Mouse (Mus musculus) adrenal gland, postnatal 14 days (tissue): ENCODE results near the gene Polr1d. TPM values are rescaled to one million over a fixed set of nuclear protein-coding genes. Genes with fewer than 3 reads are reported as not detected.

Experiments
- DNase-seq: peaks from one replicate; pipeline ENCODE4 v3.0.0; 2021; ENCODE audit warnings: mixed read lengths
- total RNA-seq: library from RNA; stranded (reverse); gene quantifications from 2 replicates; pipeline ENCODE4 v1.2.3, GENCODE M21; 2021

Gene Polr1d
- total RNA-seq, 1 experiment from 2014 or later = 137 TPM

DNA sequence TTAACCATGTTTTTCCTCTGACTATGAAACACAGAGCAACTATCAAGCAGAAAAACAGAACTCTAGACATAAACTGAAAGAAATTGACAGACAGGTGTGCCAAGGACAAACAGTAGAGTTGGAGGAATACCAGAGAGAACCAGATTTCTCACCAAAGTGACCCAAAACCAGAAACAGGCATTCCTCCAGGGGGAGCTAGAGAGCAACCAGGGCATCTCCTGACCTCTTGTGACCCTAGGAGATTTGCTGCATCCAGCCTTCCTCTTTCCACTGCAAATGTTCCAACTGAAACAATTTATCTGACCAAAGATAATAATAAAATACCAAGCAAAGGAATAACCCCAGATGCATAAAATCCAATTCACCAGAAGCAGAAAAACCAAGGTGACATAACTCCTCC lies 70.5 kb downstream of the Polr1d start:
- DNase-seq = no peak

DNA sequence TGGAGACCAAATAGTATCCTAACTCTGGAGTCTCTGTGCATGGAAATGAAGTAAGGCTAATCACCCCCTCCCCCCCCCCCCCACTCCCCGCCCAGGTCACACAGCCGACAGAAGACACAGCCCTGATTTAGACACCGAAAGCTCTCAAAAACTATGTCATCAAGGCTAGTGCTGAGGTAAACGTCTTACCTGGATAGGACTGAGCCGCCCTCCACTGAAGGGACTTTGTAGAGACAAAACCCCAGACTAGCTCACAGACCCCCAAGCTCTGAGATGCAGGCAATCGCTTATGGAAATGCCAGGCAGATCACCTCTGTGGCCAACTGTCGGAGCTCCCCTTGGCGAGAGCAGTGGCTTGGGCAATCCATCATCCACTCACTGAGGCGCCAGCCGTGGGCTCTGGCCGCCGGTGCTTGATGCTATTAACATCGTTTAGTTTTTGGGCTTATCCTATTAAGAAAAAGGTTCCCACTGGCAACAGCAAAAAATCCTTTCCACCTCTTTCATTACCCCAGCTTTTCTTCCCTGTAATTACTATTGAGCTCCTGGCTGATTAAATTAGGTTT lies 78.0 kb downstream of the Polr1d start:
- DNase-seq = no peak

DNA sequence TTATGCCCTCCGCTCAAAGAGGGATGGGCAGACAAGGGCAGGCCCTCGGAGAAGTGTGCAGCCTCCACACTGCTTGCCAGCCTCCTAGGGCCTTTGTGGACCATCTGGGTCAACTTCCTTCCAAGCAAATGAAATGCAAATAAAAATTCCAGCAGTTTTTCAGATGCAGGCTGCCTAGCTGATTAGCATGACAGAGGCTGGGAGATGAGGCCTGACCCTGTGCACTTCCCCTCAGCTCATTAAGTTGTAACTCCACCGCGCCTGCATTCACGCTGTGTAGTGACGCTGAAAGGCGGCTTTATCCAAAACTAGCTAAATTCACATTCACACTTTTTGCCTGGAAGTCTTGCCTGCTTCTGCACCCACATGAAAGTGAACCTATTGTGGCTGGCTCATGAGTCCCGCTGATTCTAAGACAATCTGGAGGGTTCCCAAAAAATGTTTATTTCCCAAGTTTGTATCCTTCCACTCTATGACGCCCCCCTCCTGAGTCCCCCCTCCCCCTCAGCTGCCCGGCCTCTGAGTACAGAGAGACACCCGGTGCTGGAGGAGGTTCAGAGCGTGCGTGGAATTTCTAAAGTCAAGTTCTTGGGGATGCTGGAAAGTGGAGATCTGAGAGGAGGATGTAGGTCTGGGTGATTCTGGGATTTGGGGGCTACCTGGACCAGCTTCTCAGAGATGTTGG lies 78.7 kb downstream of the Polr1d start:
- no peak for DNase-seq

GRCm38 (mm10) chr5:147156376-147156775 lies 79.5 kb downstream of the Polr1d start:
- DNase-seq = no peak

DNA sequence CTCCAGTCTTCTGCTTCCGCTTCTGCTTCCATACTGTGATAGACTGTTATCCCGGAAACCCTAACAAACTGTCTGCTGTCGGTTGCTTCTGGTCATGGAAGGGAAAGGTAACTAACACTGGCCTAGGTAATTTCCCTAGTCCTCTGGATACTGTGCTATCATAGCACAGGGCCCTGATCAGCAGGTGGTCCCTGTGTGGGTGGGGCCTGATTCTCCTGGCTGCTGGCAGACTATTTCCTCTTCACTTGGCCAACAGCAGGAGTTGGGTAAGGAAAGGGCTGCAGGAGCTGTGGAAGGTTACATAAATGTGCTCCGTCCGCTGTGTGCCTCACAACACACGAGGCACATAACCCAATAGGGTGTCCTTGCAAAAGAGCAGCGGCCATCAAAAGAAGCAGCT lies 80.6 kb downstream of the Polr1d start:
- DNase-seq = no peak

DNA sequence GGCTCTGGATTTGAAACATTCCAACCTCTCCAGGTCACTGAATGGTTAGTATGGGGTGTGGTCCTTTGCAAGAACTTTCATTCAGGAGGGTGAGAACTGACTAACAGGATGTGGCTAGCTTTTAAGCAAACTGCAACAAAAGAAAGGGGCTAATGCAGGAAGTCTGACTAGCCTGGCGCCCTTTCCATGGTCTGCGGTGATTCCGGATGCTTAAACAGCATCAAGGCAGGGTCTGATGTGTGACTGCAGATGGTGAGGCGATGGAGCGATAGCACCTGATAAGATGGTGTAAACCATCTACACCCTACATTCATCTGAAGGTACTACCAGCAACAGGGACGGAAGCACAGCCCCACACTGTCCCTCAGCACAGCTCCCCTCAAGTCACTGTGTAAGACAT lies 82.5 kb downstream of the Polr1d start:
- no peak for DNase-seq

- no peak for DNase-seq
Measured at GRCm38 (mm10) chr5:147159792-147160191, 82.9 kb downstream of the Polr1d start.

Other genes with a start within 250 kb of the Polr1d start
- 347 and 433 TPM in 2 replicates for gene Rpl21, start 244.2 kb upstream of the Polr1d start, total RNA-seq
- 8.4 and 8.7 TPM in 2 replicates for gene Rasl11a, start 232.0 kb upstream of the Polr1d start, total RNA-seq
- gene Gtf3a, start 128.4 kb upstream of the Polr1d start, total RNA-seq = 32.3 and 34.8 TPM in 2 replicates
- gene Mtif3, start 113.2 kb upstream of the Polr1d start, total RNA-seq = 28.5 and 31.7 TPM in 2 replicates
- 18.5 and 18.8 TPM in 2 replicates for gene Lnx2, start 464 bp upstream of the Polr1d start, total RNA-seq
- gene Gsx1, start 111.6 kb downstream of the Polr1d start, total RNA-seq = not detected in 2 replicates
- gene Pdx1, start 192.9 kb downstream of the Polr1d start, total RNA-seq = not detected in 2 replicates
- not detected in 2 replicates for gene Cdx2, start 230.2 kb downstream of the Polr1d start, total RNA-seq
- 1.2 and 12.9 TPM in 2 replicates for gene Urad, start 245.4 kb downstream of the Polr1d start, total RNA-seq